Mouse (Mus musculus): ENCODE data around the gene Cct4. TPM values are rescaled to one million over a fixed set of nuclear protein-coding genes. Genes with fewer than 3 reads are reported as not detected.

The Cct4 gene
- polyA plus RNA-seq, 1 experiment from 2014 or later = 86.6 TPM

- no peaks in the 10 kb centered on the region for H3K27me3 ChIP-seq (ENCODE audit: insufficient read depth, low read length)
- H3K4me3 ChIP-seq (ENCODE audit: low read depth, low read length) = peak overlapping the region; percentile 54
- H3K4me1 ChIP-seq (ENCODE audit: insufficient read depth) = peaks cover 6% of the 10 kb centered on the region
- H3K9me3 ChIP-seq (ENCODE audit: low read length) = no peaks in the 10 kb centered on the region
- H3K36me3 ChIP-seq (replicated peaks; ENCODE audit: insufficient read depth, low read length) = peaks cover 21% of the 10 kb centered on the region
- H3K9ac ChIP-seq (replicated peaks) = peak overlapping the region; percentile 56
- 5% methylated on average over 6 of the region's 6 CpGs for WGBS (ENCODE audit: insufficient replicate concordance)
- H3K27ac ChIP-seq (ENCODE audit: low read depth) = peak overlapping the region; percentile 73
- ATAC-seq (peak; percentile 22), DNase-seq (no peak)
- no peak for TF ChIP-seq EP300 (IDR thresholded peaks at IDR 0.05; ENCODE audit: low read depth)
- TF ChIP-seq CTCF (IDR thresholded peaks at IDR 0.05; ENCODE audit: low read depth) = no peak
- peak overlapping the region; percentile 97 for H3K4me2 ChIP-seq (ENCODE audit: low read depth, low read length)
Observed at GRCm38 (mm10) chr11:23007166-23007480, 16.8 kb downstream of the Cct4 start.

DNA sequence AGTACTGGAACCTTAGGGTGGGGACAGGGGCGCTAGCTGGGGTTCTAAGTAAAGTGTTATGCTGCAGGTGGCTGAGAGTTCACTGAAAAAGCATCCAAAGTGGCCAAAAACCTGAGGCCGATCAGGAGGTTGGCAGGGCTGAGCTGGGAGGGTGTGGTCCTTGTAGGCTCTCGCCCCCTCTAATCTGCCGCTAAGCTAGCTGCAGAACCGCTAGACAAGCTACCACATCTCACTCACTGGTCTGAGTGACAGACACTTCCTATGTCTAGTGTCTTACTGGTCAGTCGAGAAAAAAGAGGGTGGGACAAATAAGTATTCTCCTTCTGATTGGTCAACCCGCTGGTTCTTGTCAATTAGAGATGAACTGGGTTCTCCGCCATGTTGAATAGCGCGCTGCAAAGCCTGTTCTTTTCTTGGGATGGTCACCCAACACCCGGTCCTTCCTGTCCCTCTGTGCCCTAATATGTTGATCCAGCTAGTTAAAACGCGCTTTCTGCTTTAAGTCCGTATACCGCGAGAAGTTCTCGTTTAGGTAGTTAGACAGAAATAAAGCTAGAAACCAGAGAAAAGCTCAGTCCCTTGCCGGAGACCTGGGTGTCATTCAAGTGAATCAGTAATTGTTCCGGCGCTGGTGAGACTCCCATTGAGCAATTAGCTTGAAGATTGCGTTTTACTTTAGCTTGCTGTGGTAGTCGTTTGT is 17.3 kb downstream of the Cct4 start, which contains the start of gene Fam161a:
Fam161a (plus strand) TSS at position 51 of the 700 bp plus-strand sequence.
- Histone ChIP-seq H3K9ac (replicated peaks) (peak within 1 kb of the TSS; percentile 77), H3K27me3 (ENCODE audit: insufficient read depth, low read length) (no peaks in the 10 kb centered on the region), H3K9me3 (ENCODE audit: low read length) (no peaks in the 10 kb centered on the region), H3K4me2 (ENCODE audit: low read depth, low read length) (peak within 1 kb of the TSS; percentile 97), H3K27ac (ENCODE audit: low read depth) (peak within 1 kb of the TSS; percentile 75), H3K36me3 (replicated peaks; ENCODE audit: insufficient read depth, low read length) (peaks cover 16% of the 10 kb centered on the region), H3K4me1 (ENCODE audit: insufficient read depth) (peaks cover 6% of the 10 kb centered on the region), H3K4me3 (ENCODE audit: low read depth, low read length) (peak within 1 kb of the TSS; percentile 54)
- 1% methylated on average over 22 of the region's 22 CpGs for WGBS (ENCODE audit: insufficient replicate concordance)
- TF ChIP-seq EP300 (IDR thresholded peaks at IDR 0.05; ENCODE audit: low read depth) (no peak), CTCF (IDR thresholded peaks at IDR 0.05; ENCODE audit: low read depth) (no peak)
- ATAC-seq (peak; percentile 94), DNase-seq (peak; percentile 68)

GRCm38 (mm10) chr11:23008181-23008823 is 18.0 kb downstream of the Cct4 start:
- Histone ChIP-seq H3K9ac (replicated peaks) (peak overlapping the region; percentile 77), H3K9me3 (ENCODE audit: low read length) (no peaks in the 10 kb centered on the region), H3K4me1 (ENCODE audit: insufficient read depth) (peaks cover 6% of the 10 kb centered on the region), H3K27ac (ENCODE audit: low read depth) (peak overlapping the region; percentile 75), H3K4me3 (ENCODE audit: low read depth, low read length) (peak overlapping the region; percentile 54), H3K36me3 (replicated peaks; ENCODE audit: insufficient read depth, low read length) (peaks cover 12% of the 10 kb centered on the region), H3K4me2 (ENCODE audit: low read depth, low read length) (peak overlapping the region; percentile 97), H3K27me3 (ENCODE audit: insufficient read depth, low read length) (no peaks in the 10 kb centered on the region)
- DNase-seq (peak; percentile 87), ATAC-seq (peak; percentile 86)
- WGBS (ENCODE audit: insufficient replicate concordance) = under 1% methylated on average over 40 of the region's 40 CpGs
- TF ChIP-seq EP300 (IDR thresholded peaks at IDR 0.05; ENCODE audit: low read depth) (no peak), CTCF (IDR thresholded peaks at IDR 0.05; ENCODE audit: low read depth) (peak; percentile 52)

- TF ChIP-seq EP300 (IDR thresholded peaks at IDR 0.05; ENCODE audit: low read depth) (no peak), CTCF (IDR thresholded peaks at IDR 0.05; ENCODE audit: low read depth) (no peak)
- ATAC-seq = no peak
- Histone ChIP-seq H3K27ac (ENCODE audit: low read depth) (no peak overlapping the region; the same call in 1 of the 2 replicates), H3K4me1 (ENCODE audit: insufficient read depth) (peaks cover 6% of the 10 kb centered on the region), H3K36me3 (replicated peaks; ENCODE audit: insufficient read depth, low read length) (peaks cover 7% of the 10 kb centered on the region), H3K9me3 (ENCODE audit: low read length) (no peaks in the 10 kb centered on the region), H3K9ac (replicated peaks) (peak overlapping the region; percentile 77), H3K27me3 (ENCODE audit: insufficient read depth, low read length) (no peaks in the 10 kb centered on the region), H3K4me2 (ENCODE audit: low read depth, low read length) (peak overlapping the region; percentile 97), H3K4me3 (ENCODE audit: low read depth, low read length) (peak overlapping the region; percentile 54)
- 24% methylated on average over 4 of the region's 4 CpGs for WGBS (ENCODE audit: insufficient replicate concordance)
- DNase-seq = no peak
Observed at GRCm38 (mm10) chr11:23008824-23009200, 18.5 kb downstream of the Cct4 start.

DNA sequence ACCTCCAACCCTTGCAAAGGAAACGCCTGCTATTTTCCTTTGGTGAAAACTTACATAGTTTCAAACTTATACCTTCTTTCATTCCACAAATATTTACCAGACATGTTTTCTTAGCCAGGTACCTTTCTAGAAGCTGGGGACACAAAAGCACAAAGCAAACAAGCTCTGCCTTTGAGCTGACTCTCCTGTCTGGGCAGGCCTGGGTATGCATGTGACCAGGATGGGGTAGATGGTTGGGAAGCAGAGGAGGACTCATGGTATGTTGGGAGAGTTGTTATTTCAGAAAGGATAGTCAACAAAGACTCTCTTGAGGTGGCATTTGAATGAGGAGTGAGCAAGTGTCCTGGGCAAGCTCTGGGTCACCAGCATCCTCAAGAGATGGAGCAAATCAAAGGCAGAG is 22.8 kb downstream of the Cct4 start:
- WGBS (ENCODE audit: insufficient replicate concordance) = 68% methylated on average over 1 of the region's 1 CpGs
- no peak overlapping the region for H3K9ac ChIP-seq (replicated peaks)
- H3K4me1 ChIP-seq (ENCODE audit: insufficient read depth) = no peaks in the 10 kb centered on the region
- H3K27me3 ChIP-seq (ENCODE audit: insufficient read depth, low read length) = no peaks in the 10 kb centered on the region
- H3K4me2 ChIP-seq (ENCODE audit: low read depth, low read length) = no peak overlapping the region
- DNase-seq (no peak), ATAC-seq (no peak)
- no peaks in the 10 kb centered on the region for H3K36me3 ChIP-seq (replicated peaks; ENCODE audit: insufficient read depth, low read length)
- H3K4me3 ChIP-seq (ENCODE audit: low read depth, low read length) = no peak overlapping the region
- H3K27ac ChIP-seq (ENCODE audit: low read depth) = no peak overlapping the region
- H3K9me3 ChIP-seq (ENCODE audit: low read length) = no peaks in the 10 kb centered on the region
- no peak for TF ChIP-seq EP300 (IDR thresholded peaks at IDR 0.05; ENCODE audit: low read depth)
- TF ChIP-seq CTCF (IDR thresholded peaks at IDR 0.05; ENCODE audit: low read depth) = no peak

DNA sequence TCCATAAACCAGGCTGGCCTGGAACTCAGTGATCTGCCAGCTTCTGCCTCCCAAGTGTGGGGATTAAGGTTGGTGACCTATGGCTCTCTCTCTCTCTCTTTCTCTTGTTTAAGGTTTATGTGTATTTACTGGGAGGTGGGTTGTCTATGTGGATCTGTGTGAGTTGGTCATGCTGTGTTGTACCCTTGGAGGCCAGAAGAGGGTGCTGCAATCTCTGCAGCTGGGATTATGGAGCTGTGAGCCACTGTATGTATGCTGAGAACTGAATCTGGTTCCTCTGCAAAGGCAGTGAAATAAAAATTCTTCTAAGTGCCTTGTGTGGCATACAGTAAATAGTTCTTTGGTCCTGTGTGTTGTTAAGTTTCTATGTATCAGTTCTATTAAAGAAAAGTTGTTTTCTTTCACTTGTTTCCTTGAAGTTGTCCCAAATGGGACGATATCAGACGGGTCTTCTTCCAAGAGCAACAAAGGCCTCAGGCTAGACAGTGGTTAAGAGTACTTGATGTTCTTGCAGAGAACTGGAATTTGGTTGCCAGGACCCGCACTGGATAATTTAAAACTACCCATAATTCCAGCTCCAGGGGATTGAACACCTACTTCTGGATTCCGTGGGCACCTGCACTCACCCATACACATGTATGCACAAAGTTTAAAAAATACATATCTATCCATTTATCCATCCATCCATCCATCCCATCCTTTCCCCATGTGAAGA is 23.4 kb downstream of the Cct4 start:
- Histone ChIP-seq H3K9ac (replicated peaks) (no peak overlapping the region), H3K4me3 (ENCODE audit: low read depth, low read length) (no peak overlapping the region), H3K9me3 (ENCODE audit: low read length) (no peaks in the 10 kb centered on the region), H3K36me3 (replicated peaks; ENCODE audit: insufficient read depth, low read length) (no peaks in the 10 kb centered on the region), H3K4me2 (ENCODE audit: low read depth, low read length) (no peak overlapping the region), H3K27ac (ENCODE audit: low read depth) (no peak overlapping the region), H3K27me3 (ENCODE audit: insufficient read depth, low read length) (no peaks in the 10 kb centered on the region), H3K4me1 (ENCODE audit: insufficient read depth) (no peaks in the 10 kb centered on the region)
- ATAC-seq (no peak), DNase-seq (peak; percentile 25)
- 83% methylated on average over 4 of the region's 4 CpGs for WGBS (ENCODE audit: insufficient replicate concordance)
- TF ChIP-seq CTCF (IDR thresholded peaks at IDR 0.05; ENCODE audit: low read depth) (peak; percentile 72), EP300 (IDR thresholded peaks at IDR 0.05; ENCODE audit: low read depth) (no peak)

Data from liver, postnatal 0 days (tissue).